Mouse (Mus musculus) thymus, adult 2 months (tissue): ENCODE results near the gene Fam221a.

ENCODE experiments used
- CTCF ChIP-seq: fragments of 200-500 bp; IDR thresholded peaks from 2 replicates; pipeline ENCODE4 v1.5.1; 2012; ENCODE audit warnings: mild to moderate bottlenecking, control low read depth, low read length, moderate library complexity, borderline replicate concordance; ENCODE audit not compliant: control insufficient read depth, poor library complexity, insufficient read depth; ENCODE audit errors: extremely low read depth
- POLR2A ChIP-seq: fragments of 200-500 bp; IDR thresholded peaks from 2 replicates; pipeline ENCODE4 v1.6.1; 2012; ENCODE audit warnings: mild to moderate bottlenecking, low read length, control low read depth, moderate library complexity; ENCODE audit not compliant: control insufficient read depth, poor library complexity, insufficient read depth; ENCODE audit errors: extremely low read depth

- TF ChIP-seq POLR2A = no peak
- no peak for TF ChIP-seq CTCF
These were observed 673 bp downstream of the Fam221a start for GRCm38 (mm10) chr6:49368212-49368611.
